Mouse (Mus musculus): Measurements from ENCODE around the gene Lrp3.

Lrp3 gene

DNA sequence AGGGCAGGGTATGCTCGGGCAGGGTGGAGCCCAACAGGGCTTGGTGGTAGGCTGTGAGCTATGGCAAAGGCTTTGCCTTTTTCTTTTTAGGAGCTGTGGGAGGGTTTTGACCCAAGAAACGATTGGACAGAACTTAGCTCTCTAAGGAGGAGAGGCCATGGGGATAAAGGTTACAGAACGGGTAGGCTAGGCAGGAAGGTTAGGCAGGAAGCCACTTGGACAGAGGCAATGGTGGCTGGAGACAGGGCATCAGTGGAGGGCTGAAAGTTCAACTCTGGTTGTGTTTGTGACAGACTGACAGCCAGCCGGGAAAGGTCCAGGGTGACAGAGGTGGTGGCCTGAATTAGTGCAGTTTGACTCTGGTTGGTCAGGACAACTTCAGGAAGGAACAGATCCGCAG lies 25.6 kb downstream of the Lrp3 start:
- no peak for DNase-seq (ENCODE audit: low spot score)

DNA sequence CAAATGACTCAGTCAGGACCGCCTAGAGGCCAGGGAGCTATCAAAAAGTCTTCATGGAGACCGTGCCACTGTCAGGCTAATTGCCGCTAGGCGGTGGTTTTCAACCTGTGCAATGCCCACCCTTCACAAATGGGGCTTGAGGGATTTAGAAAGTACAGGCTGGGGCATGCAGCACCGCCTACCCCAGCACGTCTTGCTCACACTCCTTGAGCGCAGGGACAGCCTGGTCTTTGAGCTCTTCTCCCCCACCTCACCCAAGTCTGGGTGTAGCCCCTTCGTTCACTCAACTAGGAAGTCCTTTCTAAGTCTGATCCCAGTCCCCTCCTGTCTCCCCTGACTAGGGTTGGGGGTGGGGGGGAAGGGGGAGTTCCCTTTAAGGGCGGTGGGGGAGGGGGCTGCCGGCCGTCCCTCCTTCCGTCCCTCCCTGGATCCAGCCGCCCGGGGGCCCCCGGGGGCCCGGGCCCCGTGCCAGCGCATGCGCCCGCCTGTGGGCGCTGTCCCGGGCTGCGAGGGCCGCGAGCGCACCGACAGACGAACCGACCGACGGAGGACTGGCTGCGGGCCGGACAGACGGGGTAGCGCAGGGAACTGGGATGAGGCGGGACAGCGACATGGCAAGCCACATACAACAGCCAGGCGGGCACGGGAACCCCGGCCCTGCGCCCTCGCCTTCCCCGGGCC lies 29.3 kb downstream of the Lrp3 start, which contains the start of gene Slc7a10:
Gene Slc7a10 (plus strand): TSS at position 497 of the 681 bp plus-strand sequence.
- no peak for DNase-seq (ENCODE audit: low spot score)

DNA sequence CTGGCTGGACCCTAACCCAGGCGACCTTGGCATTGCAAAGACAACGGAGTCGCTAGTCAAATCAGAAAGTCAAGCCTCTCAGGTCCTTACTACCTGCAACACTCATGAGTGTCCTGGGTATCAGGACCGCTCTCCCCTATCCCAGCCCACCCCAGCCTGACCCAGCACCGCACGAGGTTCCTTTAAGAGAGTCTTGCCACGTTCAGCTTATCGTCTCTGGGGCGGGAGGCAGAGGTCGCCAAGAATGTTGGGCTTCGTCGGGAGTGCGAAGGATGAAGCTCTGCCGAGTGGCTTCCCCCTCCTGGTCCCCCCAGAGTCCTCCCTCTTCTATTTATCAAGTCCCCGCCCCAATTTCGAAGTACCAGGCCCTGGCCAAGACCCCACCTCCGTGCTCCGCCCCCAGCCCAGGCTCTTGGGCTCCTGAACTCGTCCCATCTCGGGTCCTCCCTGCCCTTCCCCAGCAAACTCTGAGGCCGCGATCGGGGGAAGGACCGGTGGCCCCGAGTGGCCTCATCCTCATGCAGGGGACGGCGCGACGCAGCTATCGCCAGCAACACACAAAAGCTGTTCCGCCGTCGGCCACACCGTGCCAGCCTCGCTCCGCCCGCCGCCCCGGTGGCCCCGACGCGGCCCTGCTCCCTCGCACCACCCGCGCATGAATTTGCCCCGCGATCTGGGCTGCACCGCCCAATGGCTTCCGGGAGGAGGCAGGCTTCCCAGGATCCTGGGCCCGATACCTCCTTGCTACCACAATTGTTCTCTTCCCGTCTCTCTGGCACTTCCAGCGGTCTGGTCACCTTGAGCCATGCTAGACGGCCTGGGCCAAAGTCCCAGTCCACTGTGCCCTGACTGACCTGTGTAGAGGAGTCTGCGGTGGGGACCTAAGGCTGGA lies 30.2 kb downstream of the Lrp3 start:
- DNase-seq (ENCODE audit: low spot score): no peak

DNA sequence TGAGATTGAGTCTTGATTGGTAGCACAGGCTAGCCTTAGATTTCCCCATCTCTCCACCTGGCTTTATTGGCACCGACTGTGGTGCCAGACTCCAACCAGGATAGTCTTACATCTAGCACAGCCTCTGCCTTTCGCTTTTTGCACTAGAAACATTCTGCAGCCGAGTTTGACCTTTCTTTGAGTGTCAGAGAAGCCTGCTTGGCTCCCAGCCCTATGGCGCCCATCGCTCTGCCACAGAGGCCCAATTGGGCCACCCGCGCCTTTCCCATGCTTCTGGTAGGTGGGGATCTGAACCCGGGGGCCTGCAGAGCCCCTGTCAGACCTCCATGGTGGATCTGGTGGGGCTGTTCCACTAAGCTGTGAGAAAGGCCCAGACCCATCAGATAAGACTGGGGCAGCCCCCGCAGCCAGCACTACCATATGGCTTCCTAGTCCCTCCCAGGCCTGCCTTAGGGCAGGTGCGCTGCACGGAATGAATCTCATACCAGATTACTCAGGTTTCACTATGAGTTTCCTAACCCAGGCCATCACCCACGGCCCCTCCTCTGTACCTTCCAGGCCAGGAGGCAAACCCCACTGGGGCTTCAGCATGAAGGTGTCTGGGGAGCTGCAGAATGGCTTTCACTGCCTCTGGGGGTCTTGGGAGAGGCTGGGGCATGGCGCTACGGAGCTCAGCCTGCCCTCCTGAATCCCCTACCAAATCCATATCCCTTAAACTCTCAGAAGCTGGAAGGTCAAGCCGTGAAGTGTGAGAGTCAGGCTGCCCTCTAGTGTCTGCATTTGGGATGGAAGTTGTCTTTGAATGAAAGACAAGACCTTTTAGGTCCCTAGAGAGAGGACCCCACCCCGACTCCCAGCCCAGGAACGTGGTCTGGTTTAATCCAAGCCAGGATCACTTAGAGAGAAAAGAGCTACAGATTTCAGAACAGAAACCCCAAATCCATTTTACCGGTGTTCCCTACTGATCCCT lies 38.6 kb downstream of the Lrp3 start:
- DNase-seq (ENCODE audit: low spot score): no peak

DNA sequence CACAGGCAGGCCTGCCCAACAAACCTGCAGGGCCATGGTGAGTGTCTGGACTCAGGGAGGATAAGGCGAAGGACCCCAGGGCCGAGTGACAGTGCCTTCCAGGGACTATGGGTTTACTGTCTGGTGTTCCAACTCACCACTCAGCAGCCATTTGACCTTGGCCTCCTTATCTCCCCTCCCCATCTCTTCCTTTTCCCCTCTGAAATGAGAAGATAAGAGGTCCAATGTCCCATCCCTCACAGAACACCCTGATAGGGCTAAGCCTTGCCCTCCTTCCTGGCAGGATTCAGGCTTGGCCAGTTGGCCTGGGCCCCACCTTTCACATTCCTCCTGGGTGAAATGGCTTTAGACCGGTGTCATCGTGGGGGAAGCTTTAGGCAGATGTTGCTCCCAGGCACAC lies 39.8 kb downstream of the Lrp3 start:
- DNase-seq (ENCODE audit: low spot score): no peak

DNA sequence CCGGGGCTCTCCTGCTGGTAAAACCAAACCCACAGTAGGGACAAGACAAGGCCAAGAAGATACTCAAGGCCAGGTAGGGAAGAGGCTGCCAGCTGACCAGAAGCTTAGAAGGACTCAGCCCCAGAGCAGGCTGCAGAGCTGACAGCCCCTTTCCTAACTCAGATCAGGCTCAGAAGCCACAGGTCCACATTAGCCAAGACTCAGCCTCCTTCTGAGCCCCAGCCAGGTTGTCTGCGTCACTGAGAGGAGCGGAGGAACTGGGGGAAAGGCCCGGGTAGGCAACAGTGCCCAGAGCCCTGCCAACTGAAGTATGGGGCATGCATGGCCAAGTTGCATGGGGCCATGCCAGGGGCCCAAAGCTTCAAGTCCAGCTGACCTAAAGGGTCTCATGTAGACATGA lies 42.8 kb downstream of the Lrp3 start:
- no peak for DNase-seq (ENCODE audit: low spot score)

DNA sequence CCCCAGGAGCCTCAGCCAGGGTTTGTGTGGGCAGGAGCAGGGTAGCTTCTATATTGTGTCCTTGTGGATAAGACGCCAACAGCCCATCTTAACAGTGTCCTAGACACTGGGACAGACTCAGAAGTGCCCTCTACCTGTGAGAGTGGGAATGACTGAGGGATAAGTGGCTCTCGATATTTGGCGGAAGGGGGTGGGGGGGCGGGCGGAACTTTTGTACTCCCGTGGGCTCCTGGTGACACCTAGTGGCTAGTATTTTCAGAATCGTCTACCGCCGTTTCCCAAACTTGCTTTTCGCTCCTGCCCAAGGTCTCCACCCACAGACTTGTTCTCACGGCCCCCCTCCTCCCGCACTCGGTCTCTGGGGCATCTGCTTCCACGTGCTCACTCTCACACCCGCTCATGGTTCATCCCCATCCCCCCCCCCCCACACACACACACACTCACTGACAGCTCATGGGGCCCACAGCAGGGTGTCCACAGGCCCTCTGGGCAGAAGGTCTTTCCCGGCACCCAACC lies 43.4 kb downstream of the Lrp3 start:
- peak; percentile 54 for DNase-seq (ENCODE audit: low spot score)

DNA sequence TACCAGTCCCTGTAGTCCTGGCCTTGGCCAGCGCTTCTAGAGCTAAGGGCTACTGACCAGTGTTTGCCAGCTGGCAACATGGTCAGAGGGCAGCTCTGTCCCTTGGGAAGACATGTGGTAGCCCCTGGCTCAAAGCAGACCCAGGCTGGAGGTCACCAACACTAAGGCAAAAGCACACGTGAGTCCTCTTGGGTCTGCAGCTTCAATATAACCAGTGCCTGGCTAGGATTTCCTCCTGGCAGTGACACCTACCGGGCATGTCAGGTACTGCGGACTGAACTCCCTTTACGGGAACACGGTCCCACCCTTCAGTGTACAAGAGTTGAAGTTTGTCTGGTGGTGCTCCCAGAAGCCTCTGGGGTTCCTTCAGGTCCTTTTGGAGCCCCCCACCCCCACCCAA lies 46.0 kb downstream of the Lrp3 start:
- peak; percentile 60 for DNase-seq (ENCODE audit: low spot score)

DNA sequence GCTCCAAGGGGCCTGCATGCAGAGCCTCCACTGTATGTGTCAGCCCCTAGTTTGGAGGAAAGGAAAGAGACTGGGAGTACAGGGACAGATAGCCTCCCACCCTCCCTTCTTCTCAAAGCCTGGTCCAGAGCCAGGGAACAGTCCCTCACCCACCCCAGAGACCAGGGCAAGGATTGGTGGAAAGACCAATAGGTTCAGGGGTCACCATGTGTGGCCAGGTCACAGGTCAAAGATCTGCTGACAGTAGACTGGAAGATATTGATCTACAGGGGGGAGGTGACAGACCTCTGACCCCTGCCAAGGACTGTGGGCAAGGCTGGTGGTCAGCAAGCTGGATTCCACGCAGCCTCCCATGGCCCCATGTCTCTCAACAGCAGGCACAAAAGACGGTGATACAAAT lies 47.4 kb downstream of the Lrp3 start:
- DNase-seq (ENCODE audit: low spot score): no peak

DNA sequence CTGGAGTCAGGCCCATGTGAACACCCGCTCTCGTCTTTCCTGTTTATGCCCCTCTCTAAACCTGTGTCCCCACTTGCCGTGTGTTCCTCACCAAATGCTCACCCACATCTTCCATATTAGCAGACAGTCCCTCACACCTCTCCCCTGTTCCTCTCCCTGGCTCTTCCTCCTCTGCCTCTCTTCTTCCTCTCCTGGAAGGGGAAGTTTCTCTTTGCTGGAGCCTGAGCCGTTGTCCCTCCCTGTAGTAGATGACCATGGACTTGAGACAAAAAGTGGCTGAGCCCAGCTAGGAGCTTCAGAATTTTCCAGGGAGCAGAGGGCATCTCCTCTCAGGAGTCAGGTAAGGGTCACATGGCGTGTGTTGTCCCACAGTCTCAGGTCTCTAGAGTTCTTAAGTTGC lies 48.3 kb downstream of the Lrp3 start:
- DNase-seq (ENCODE audit: low spot score): no peak

DNA sequence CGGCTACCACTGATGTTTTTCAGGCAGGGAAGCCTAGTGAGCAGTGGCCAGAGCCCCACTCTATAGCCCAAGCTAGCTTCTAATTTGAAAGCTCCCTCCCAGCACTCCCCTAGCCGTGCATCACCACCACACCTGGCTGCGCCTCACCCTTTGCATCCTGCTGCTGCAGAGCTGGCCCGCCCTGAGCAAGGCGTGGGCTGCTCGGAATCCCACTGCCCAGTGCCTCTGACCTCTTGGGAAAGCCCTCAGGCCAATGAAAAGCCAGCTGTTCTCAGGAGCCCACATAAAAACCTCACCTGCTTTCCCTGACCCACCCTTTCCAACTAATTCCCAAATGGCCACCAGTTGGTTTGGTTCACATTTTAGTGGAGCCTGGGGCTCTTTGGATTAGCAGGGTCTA lies 51.2 kb downstream of the Lrp3 start:
- no peak for DNase-seq (ENCODE audit: low spot score)

DNA sequence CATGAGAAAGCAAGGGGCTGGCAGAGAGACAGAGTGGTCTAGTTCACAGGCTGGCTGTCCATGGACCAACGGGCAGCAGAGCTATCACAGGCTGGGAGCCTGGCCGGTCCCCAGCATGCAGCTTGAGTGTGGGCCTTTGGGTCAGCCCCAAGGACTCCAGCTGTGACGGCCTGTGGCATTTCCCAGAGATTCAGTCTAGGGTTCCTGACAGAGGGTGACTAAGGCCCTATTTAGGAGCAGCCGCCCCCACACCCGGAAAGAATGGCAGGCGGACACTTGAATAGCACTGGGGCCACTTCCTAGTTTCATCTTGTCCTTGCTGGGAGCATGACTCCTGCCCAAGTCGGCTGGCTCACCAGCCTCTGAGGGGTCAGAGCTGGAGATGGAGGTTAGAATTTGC lies 51.7 kb downstream of the Lrp3 start:
- no peak for DNase-seq (ENCODE audit: low spot score)

DNA sequence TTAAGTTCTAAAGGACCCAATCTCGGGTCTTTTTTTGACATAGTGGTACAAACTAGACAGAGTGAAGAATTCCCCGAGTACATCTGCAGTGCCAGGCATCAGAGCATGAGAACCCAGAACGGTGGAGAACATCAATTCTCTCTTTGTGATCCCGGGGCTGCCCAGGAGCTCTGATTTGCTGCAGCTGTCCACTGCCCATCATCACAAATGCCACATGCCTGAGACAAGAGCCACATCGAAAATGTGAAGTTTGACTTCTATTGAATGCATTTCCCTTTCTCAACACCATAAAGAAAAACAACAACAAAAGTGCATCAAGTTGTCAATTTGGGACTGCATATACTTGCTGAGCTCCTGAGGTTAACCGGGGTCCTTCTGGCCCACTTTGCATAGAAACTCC lies 52.9 kb downstream of the Lrp3 start:
- DNase-seq (ENCODE audit: low spot score): no peak

DNA sequence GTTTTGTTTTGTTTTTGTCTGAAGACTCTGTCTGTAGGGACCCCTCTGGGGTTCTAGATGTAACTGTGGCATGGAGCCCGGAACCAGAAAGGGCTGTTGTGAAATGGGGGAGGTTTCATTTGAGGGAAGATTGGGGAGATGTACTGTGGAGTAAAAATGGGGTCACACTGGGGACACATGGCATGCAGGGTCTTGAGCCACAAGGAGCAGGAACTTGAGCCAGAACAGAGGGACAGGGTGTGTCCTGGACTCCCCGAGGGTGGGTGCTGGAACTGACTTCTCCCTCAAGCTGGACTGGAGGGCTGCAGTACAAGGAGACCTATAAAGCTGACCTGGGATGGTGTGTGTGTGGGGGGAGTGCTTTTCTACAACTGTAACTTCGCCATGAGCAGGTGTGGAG lies 57.8 kb downstream of the Lrp3 start:
- no peak for DNase-seq (ENCODE audit: low spot score)

DNA sequence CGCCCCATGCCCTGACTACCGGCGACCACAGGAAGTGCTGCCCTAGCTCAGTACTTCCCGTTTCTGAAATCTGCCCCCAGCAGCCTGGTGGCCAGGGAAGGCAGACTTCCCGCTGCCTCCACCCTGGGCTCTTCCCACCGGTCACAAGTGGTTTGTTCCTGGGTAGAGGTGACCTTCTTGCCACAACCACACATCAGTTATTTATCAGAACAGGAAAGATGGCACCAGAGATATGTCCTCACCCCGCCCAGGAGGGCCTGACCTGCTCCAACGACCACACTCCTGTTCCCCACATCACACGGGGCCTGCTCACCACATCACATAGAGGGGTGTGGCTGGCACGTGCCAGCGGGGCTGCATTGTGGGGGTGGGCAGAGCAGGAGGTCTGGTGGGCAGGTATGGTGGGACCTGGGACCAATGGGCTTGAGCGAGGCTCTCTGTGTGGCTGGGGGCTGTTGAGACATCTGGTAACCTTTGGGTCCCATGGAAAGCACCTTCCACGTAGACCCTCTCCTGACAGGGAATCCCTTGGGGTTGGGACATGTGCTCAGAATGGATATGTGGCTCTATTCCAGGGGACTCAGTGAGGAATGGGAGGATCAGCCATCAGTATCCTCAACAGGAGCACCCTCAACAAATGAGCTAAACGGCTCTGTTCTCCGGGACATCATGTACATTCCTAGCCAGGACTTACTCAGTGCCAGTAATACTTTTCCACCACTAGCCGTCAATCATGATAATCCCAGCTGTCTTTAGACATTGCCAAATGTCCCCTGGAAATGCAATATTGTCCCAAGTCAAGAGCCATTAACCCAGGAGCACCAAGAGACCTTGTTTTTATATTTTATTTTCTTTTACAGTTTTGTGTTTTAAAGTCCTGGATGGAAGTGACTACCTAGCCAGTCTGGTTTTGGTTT lies 58.5 kb downstream of the Lrp3 start:
- no peak for DNase-seq (ENCODE audit: low spot score)

DNA sequence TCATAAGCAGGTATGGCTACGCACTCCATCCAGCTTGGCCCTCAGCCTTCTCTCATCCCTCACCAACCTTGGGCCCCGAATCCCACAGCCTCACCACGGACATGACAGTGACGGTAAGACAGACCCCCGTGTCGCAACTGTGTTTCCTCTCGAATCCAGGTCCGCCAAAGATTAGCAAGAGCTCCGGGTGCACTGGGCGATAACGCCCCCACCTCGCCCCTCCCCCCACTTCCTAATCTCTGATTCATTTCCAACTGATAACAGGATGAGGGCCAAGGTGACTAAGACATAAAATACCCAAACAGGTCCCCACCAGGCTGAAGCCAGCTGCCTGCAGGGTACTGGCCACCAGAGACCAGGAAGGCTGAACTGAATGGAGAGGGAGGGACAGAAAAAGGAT lies 60.8 kb downstream of the Lrp3 start:
- DNase-seq (ENCODE audit: low spot score): no peak

DNA sequence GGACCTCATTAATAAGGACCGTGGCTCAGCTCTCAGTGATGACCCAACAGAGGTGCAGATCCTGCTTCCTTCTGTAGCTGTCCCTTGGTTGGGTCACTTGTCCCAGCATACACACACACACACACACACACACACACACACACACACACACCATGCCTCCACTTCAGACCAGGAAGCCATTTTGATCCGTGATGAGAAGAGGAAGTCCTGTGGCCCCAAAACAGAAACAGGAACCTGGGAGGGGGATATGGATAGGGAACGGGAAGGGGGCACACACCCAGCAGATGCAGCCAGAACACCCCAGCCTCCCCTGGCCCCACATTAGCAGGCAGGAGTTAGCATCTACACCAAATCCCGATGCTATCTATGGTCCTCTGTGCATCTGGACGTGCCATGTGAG lies 64.4 kb downstream of the Lrp3 start:
- DNase-seq (ENCODE audit: low spot score): no peak

Data from ovary, adult 18-20 months (tissue).